Mouse (Mus musculus) kidney, postnatal 0 days (tissue): ENCODE measurements at regions not wholly inside any gene's neighbourhood (a gene's known extent, or its start where the extent isn't known, plus 50 kb on each side); places are given as distances from the start of the nearest gene placed in this dataset.

Source experiments
- ATAC-seq: fragments of 200-750 bp; cut with Nextera tagmentation; replicated peaks from 2 replicates; pipeline ENCODE4 v1.8.0; 2017; ENCODE audit warnings: low read depth, moderate number of reproducible peaks, moderate TSS enrichment, moderate library complexity; ENCODE audit not compliant: low FRiP score
- DNase-seq: peaks from one replicate; pipeline ENCODE4 v3.0.0-alpha.2; 2016; ENCODE audit warnings: low spot score
- H3K27ac ChIP-seq: fragments of 300-500 bp; sonication (generic); 2 replicates; pipeline ENCODE4 v1.5.1; 2014; ENCODE audit warnings: mild to moderate bottlenecking
- H3K27me3 ChIP-seq: fragments of 300-500 bp; sonication (generic); 2 replicates; pipeline ENCODE4 v1.6.1; 2014; ENCODE audit warnings: low read length, mixed read lengths; ENCODE audit not compliant: insufficient read depth
- H3K36me3 ChIP-seq: fragments of 300-500 bp; sonication (generic); 2 replicates; pipeline ENCODE4 v1.6.1; 2014; ENCODE audit warnings: low read length, mixed read lengths; ENCODE audit not compliant: insufficient read depth
- H3K4me1 ChIP-seq: fragments of 300-500 bp; sonication (generic); replicated peaks from 2 replicates; pipeline ENCODE4 v1.6.1; 2014; ENCODE audit warnings: antibody characterized with exemption, low read length, mixed read lengths; ENCODE audit not compliant: insufficient read depth
- H3K4me2 ChIP-seq: fragments of 300-500 bp; sonication (generic); 2 replicates; pipeline ENCODE4 v1.6.1; 2014; ENCODE audit warnings: mild to moderate bottlenecking, low read length, moderate library complexity, mixed read lengths
- H3K4me3 ChIP-seq: fragments of 300-500 bp; sonication (generic); replicated peaks from 2 replicates; pipeline ENCODE4 v1.5.1; 2014; ENCODE audit warnings: low read depth, low read length
- H3K9ac ChIP-seq: fragments of 300-500 bp; sonication (generic); 2 replicates; pipeline ENCODE4 v1.6.1; 2014; ENCODE audit warnings: low read depth, low read length
- H3K9me3 ChIP-seq: fragments of 300-500 bp; sonication (generic); replicated peaks from 2 replicates; pipeline ENCODE4 v1.6.1; 2016; ENCODE audit warnings: low read length, inconsistent platforms, mixed read lengths
- CTCF ChIP-seq: IDR thresholded peaks from 2 replicates; pipeline ENCODE4 v1.5.1; 2016; ENCODE audit warnings: antibody characterized with exemption, low read depth, mild to moderate bottlenecking, moderate library complexity
- WGBS: fragments of 180-500 bp; shearing (Covaris S2); extraction: QIAGEN DNeasy Blood & Tissue Kit; methylation state at CpG from one replicate; pipeline ENCODE4 v1.1.7; 2014; 5-methylcytosine and 5-hydroxymethylcytosine counted together

- no peak for ATAC-seq
- Histone ChIP-seq H3K9ac (no peak overlapping the region), H3K27ac (no peak overlapping the region), H3K4me3 (no peak overlapping the region), H3K9me3 (no peaks in the 10 kb centered on the region), H3K4me2 (no peak overlapping the region), H3K36me3 (no peaks in the 10 kb centered on the region), H3K27me3 (no peaks in the 10 kb centered on the region), H3K4me1 (no peaks in the 10 kb centered on the region)
- no peak for DNase-seq
- no peak for TF ChIP-seq CTCF
Observed at GRCm38 (mm10) chr13:101085182-101085581, 252.0 kb upstream of the Slc30a5 start.

DNA sequence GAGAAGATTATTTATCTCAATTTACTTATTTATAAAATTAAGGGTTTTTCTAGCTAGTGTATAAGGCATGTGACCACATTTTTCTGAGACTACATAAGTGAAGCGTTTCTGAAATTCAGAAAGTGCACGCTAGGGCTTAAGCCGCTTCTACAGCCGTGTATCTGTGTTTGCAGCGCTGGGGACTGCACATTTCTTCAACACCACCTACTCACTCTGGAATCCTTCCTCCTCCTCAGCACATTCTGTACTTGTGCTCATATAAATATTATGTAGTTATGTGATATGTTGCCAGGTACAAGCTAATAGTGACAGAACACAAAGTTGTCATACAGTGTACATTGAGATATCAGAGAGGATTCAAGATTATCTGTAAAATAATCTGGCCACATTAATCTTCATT, 251.0 kb upstream of the Slc30a5 start:
- Histone ChIP-seq H3K36me3 (no peaks in the 10 kb centered on the region), H3K4me1 (no peaks in the 10 kb centered on the region), H3K27ac (no peak overlapping the region), H3K4me2 (no peak overlapping the region), H3K9ac (no peak overlapping the region), H3K27me3 (no peaks in the 10 kb centered on the region), H3K9me3 (no peaks in the 10 kb centered on the region), H3K4me3 (no peak overlapping the region)
- no peak for TF ChIP-seq CTCF
- ATAC-seq, result no peak
- whole genome bisulfite sequencing, result 92% methylated on average over 5 of the region's 5 CpGs
- DNase-seq, result no peak

- Histone ChIP-seq H3K27ac (no peak overlapping the region), H3K4me2 (no peak overlapping the region), H3K4me3 (no peak overlapping the region), H3K27me3 (no peaks in the 10 kb centered on the region), H3K9ac (no peak overlapping the region), H3K36me3 (no peaks in the 10 kb centered on the region), H3K4me1 (no peaks in the 10 kb centered on the region), H3K9me3 (no peaks in the 10 kb centered on the region)
- no peak for ATAC-seq
- WGBS, result 75% methylated on average over 1 of the region's 1 CpGs
- TF ChIP-seq CTCF, result no peak
- DNase-seq, result no peak
Observed at GRCm38 (mm10) chr13:101083416-101083815, 250.2 kb upstream of the Slc30a5 start.

GRCm38 (mm10) chr13:101068489-101068888, 235.3 kb upstream of the Slc30a5 start:
- no peaks in the 10 kb centered on the region for H3K4me1 ChIP-seq
- no peaks in the 10 kb centered on the region for H3K36me3 ChIP-seq
- H3K27me3 ChIP-seq, result no peaks in the 10 kb centered on the region
- H3K9me3 ChIP-seq, result no peaks in the 10 kb centered on the region
- TF ChIP-seq CTCF, result peak; percentile 32; the same call in 1 of the 2 replicates
- H3K4me3 ChIP-seq, result no peak overlapping the region
- DNase-seq, result peak; percentile 11
- ATAC-seq, result no peak
- H3K27ac ChIP-seq, result no peak overlapping the region
- no peak overlapping the region for H3K4me2 ChIP-seq
- H3K9ac ChIP-seq, result no peak overlapping the region
- WGBS, result 66% methylated on average over 6 of the region's 6 CpGs

GRCm38 (mm10) chr13:101062582-101062981, 229.4 kb upstream of the Slc30a5 start:
- WGBS, result 61% methylated on average over 8 of the region's 8 CpGs
- Histone ChIP-seq H3K4me1 (no peaks in the 10 kb centered on the region), H3K36me3 (no peaks in the 10 kb centered on the region), H3K27ac (no peak overlapping the region), H3K9me3 (no peaks in the 10 kb centered on the region), H3K4me3 (no peak overlapping the region), H3K27me3 (no peaks in the 10 kb centered on the region), H3K9ac (no peak overlapping the region), H3K4me2 (no peak overlapping the region)
- no peak for TF ChIP-seq CTCF
- DNase-seq, result peak; percentile 9
- no peak for ATAC-seq

DNA sequence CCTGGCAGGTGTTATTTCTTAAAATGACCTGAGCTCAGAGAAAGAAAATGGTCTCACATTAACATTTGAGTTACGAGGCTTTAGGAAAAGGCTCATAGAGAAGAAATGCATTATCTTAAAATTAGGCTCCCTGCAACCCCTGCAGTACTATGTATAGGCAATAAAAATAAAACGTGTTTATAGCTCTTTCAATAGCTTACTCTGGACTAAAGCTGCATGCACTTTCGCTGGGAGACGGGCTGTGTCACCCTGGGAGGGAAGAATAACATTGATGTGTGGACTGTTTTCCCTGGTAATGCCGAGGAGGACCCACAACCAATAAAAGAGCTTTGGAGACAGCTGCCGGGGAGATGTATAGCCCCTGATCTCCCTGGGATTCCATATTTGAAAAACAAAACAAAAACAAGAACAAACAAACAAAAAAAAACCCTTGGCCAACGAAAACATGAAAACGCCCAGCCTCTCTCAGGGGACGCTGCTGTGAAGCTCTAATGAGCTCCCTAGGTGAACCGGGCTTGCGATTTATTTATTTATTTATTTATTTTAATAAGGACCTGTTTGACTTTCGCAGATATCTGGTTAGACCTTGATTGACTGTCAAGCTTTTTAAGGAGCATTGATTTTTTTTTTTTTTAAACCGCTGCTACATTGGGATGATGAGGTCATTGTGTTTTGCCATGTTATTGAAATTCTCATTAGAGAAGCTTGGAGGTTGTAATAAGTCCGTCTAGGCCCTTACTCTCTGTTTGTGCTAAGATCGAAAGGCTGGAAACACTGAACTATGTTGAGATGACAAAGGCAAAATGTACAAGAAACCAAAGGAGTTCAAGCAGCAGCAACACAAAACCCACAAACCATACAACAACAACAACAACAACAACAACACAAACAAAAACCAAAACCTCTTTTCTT, 228.3 kb upstream of the Slc30a5 start:
- H3K4me2 ChIP-seq, result peak overlapping the region; percentile 25; the same call in 1 of the 2 replicates
- 44% methylated on average over 15 of the region's 15 CpGs for WGBS
- no peak overlapping the region for H3K9ac ChIP-seq
- TF ChIP-seq CTCF, result no peak
- DNase-seq (peak; percentile 34), ATAC-seq (no peak)
- H3K9me3 ChIP-seq, result no peaks in the 10 kb centered on the region
- no peaks in the 10 kb centered on the region for H3K4me1 ChIP-seq
- H3K27ac ChIP-seq, result no peak overlapping the region
- H3K4me3 ChIP-seq, result no peak overlapping the region
- no peaks in the 10 kb centered on the region for H3K36me3 ChIP-seq
- H3K27me3 ChIP-seq, result no peaks in the 10 kb centered on the region
